Comparison of ENCODE assay signal across 8 mouse cellular contexts in genomic region chr7:24499856-24500577, GRCm38 (mm10). TPM values are rescaled to one million over a fixed set of nuclear protein-coding genes. Genes with fewer than 3 reads are reported as not detected.
DNase-seq lines count a peak whose midpoint lies in the region; ATAC-seq and TF ChIP-seq lines count a peak whose summit lies in the region.

No protein-coding gene starts in this region.

- TF ChIP-seq EP300 in stomach, postnatal 0 days (optimal IDR thresholded peaks at IDR 0.05) = no peak

- H3K4me1 ChIP-seq in lung, embryonic 15.5 days = peaks cover 22% of the 10 kb centered on the region
- no peaks in the 10 kb centered on the region for H3K4me1 ChIP-seq in lung, adult 2 months (ENCODE audit: control insufficient read depth, insufficient read depth, low read length)
- peaks cover 31% of the 10 kb centered on the region for H3K4me1 ChIP-seq in hindbrain, embryonic 13.5 days (replicated peaks)
- H3K4me1 ChIP-seq in stomach, postnatal 0 days (replicated peaks; ENCODE audit: control insufficient read depth, insufficient read depth) = no peaks in the 10 kb centered on the region; the same call in 1 of the 2 replicates

- H3K36me3 ChIP-seq in lung, embryonic 15.5 days = no peaks in the 10 kb centered on the region
- peaks cover 49% of the 10 kb centered on the region for H3K36me3 ChIP-seq in hindbrain, embryonic 13.5 days
- no peaks in the 10 kb centered on the region for H3K36me3 ChIP-seq in stomach, postnatal 0 days (ENCODE audit: control insufficient read depth, insufficient read depth, low read length)

- H3K4me2 ChIP-seq in lung, embryonic 15.5 days = peak overlapping the region; percentile 51
- peak overlapping the region; percentile 37 for H3K4me2 ChIP-seq in hindbrain, embryonic 13.5 days
- peak overlapping the region; percentile 45 for H3K4me2 ChIP-seq in stomach, postnatal 0 days (replicated peaks; ENCODE audit: low read depth)

- H3K27me3 ChIP-seq in lung, embryonic 15.5 days = peaks cover 60% of the 10 kb centered on the region
- no peaks in the 10 kb centered on the region for H3K27me3 ChIP-seq in hindbrain, embryonic 13.5 days
- H3K27me3 ChIP-seq in stomach, postnatal 0 days (ENCODE audit: control insufficient read depth, insufficient read depth, low read length) = no peaks in the 10 kb centered on the region

- H3K27ac ChIP-seq in lung, embryonic 15.5 days = no peak overlapping the region
- H3K27ac ChIP-seq in hindbrain, embryonic 13.5 days = no peak overlapping the region
- no peak overlapping the region for H3K27ac ChIP-seq in stomach, postnatal 0 days (replicated peaks)

- no peak overlapping the region for H3K9ac ChIP-seq in lung, embryonic 15.5 days
- H3K9ac ChIP-seq in hindbrain, embryonic 13.5 days = no peak overlapping the region
- no peak overlapping the region for H3K9ac ChIP-seq in stomach, postnatal 0 days (ENCODE audit: low read length)

- no peak for TF ChIP-seq CTCF in lung, adult 2 months (IDR thresholded peaks at IDR 0.05; ENCODE audit: insufficient read depth, low read length)
- TF ChIP-seq CTCF in stomach, postnatal 0 days (IDR thresholded peaks at IDR 0.05; ENCODE audit: low read depth) = no peak

- TF ChIP-seq POLR2A in lung, adult 2 months (IDR thresholded peaks at IDR 0.05; ENCODE audit: borderline replicate concordance, extremely low read depth, low read depth, low read length) = no peak

- DNase-seq in lung, adult 2 months = no peak
- peak; percentile 25 for DNase-seq in liver
- DNase-seq in stomach, postnatal 0 days (ENCODE audit: low spot score) = peak; percentile 46
- DNase-seq in cerebellum, adult 8-10 months = no peak
- no peak for DNase-seq in layer of hippocampus, adult 11-12 months (ENCODE audit: low spot score)
- no peak for DNase-seq in layer of hippocampus, postnatal 25 days (ENCODE audit: extremely low spot score in 1 of 2, low spot score in 1 of 2)

- peak; percentile 48; the same call in 1 of the 2 replicates for ATAC-seq in lung, embryonic 15.5 days (ENCODE audit: borderline replicate concordance, extremely low read depth, low FRiP score, low TSS enrichment)
- peak; percentile 43; the same call in 1 of the 2 replicates for ATAC-seq in hindbrain, embryonic 13.5 days (ENCODE audit: low FRiP score)
- 0 out of 2 replicates have a peak, but pooled peaks have one; percentile 27 for ATAC-seq in stomach, postnatal 0 days (ENCODE audit: low FRiP score, low TSS enrichment)

- WGBS in lung, embryonic 15.5 days = 10% methylated on average over 43 of the region's 43 CpGs
- WGBS in lung, adult 2 months = 11% methylated on average over 43 of the region's 43 CpGs
- 19% methylated on average over 43 of the region's 43 CpGs for WGBS in hindbrain, embryonic 13.5 days
- WGBS in stomach, postnatal 0 days = 8% methylated on average over 43 of the region's 43 CpGs

- 0 out of 2 replicates have a peak, but pooled peaks cover 3% of the 10 kb centered on the region for H3K9me3 ChIP-seq in lung, embryonic 15.5 days
- no peaks in the 10 kb centered on the region for H3K9me3 ChIP-seq in hindbrain, embryonic 13.5 days
- no peaks in the 10 kb centered on the region for H3K9me3 ChIP-seq in stomach, postnatal 0 days (ENCODE audit: control insufficient read depth, low read length)

- peak overlapping the region; percentile 30 for H3K4me3 ChIP-seq in lung, embryonic 15.5 days
- H3K4me3 ChIP-seq in lung, adult 2 months (replicated peaks; ENCODE audit: extremely low read depth, low read depth, low read length) = no peak overlapping the region
- no peak overlapping the region for H3K4me3 ChIP-seq in hindbrain, embryonic 13.5 days
- peak overlapping the region; percentile 20; the same call in 1 of the 2 replicates for H3K4me3 ChIP-seq in stomach, postnatal 0 days (ENCODE audit: low read depth, low read length)

RNA-seq across cellular contexts. Expression of gene Zfp428, which starts 6.8 kb away (rescaled TPM):
- 42.7 and 47.2 TPM in 2 replicates for polyA plus RNA-seq in lung, embryonic 15.5 days (2015; fragmentation: Nextera tagmentation; extraction: Ambion mirVana)
- polyA plus RNA-seq in lung, adult 2 months (2012; rRNA removed) = 7.1 and 12.1 TPM in 2 replicates
- polyA plus RNA-seq in hindbrain, embryonic 13.5 days (2015; fragmentation: Nextera tagmentation; extraction: Ambion mirVana) = 259 and 270 TPM in 2 replicates
- 13.6 and 15.8 TPM in 2 replicates for polyA plus RNA-seq in stomach, postnatal 0 days (2015; fragmentation: Nextera tagmentation; extraction: Ambion mirVana)
- total RNA-seq in layer of hippocampus, postnatal 25 days (2021) = 10 to 100 TPM; 39.8 to 45.0 TPM

RNA-seq across cellular contexts. Expression of gene AC161166.1, which starts 12.2 kb away (rescaled TPM):
- 0.19 and 0.47 TPM in 2 replicates for polyA plus RNA-seq in lung, embryonic 15.5 days (2015; fragmentation: Nextera tagmentation; extraction: Ambion mirVana)
- polyA plus RNA-seq in lung, adult 2 months (2012; rRNA removed) = not detected in 2 replicates
- 1.1 and 1.6 TPM in 2 replicates for polyA plus RNA-seq in hindbrain, embryonic 13.5 days (2015; fragmentation: Nextera tagmentation; extraction: Ambion mirVana)
- 0.07 and 0.10 TPM in 2 replicates for polyA plus RNA-seq in stomach, postnatal 0 days (2015; fragmentation: Nextera tagmentation; extraction: Ambion mirVana)
- not detected for total RNA-seq in layer of hippocampus, postnatal 25 days (2021)

RNA-seq across cellular contexts. Expression of gene Cadm4, which starts 18.2 kb away (rescaled TPM):
- 2.8 and 3.5 TPM in 2 replicates for polyA plus RNA-seq in lung, embryonic 15.5 days (2015; fragmentation: Nextera tagmentation; extraction: Ambion mirVana)
- 12.3 and 18.6 TPM in 2 replicates for polyA plus RNA-seq in lung, adult 2 months (2012; rRNA removed)
- polyA plus RNA-seq in hindbrain, embryonic 13.5 days (2015; fragmentation: Nextera tagmentation; extraction: Ambion mirVana) = 67.2 and 67.9 TPM in 2 replicates
- polyA plus RNA-seq in stomach, postnatal 0 days (2015; fragmentation: Nextera tagmentation; extraction: Ambion mirVana) = 3.4 and 4.5 TPM in 2 replicates
- total RNA-seq in layer of hippocampus, postnatal 25 days (2021) = 100 to 1,000 TPM; 156 to 179 TPM

RNA-seq across cellular contexts. Expression of gene Irgq, which starts 30.5 kb away (rescaled TPM):
- 7.8 and 7.9 TPM in 2 replicates for polyA plus RNA-seq in lung, embryonic 15.5 days (2015; fragmentation: Nextera tagmentation; extraction: Ambion mirVana)
- polyA plus RNA-seq in lung, adult 2 months (2012; rRNA removed) = 14.7 and 16.5 TPM in 2 replicates
- 21.1 TPM in 2 replicates for polyA plus RNA-seq in hindbrain, embryonic 13.5 days (2015; fragmentation: Nextera tagmentation; extraction: Ambion mirVana)
- polyA plus RNA-seq in stomach, postnatal 0 days (2015; fragmentation: Nextera tagmentation; extraction: Ambion mirVana) = 4.3 and 5.7 TPM in 2 replicates
- total RNA-seq in layer of hippocampus, postnatal 25 days (2021) = 10 to 100 TPM; 69.0 to 71.9 TPM

RNA-seq across cellular contexts. Expression of gene Plaur, which starts 37.7 kb away (rescaled TPM):
- 17.5 and 18.6 TPM in 2 replicates for polyA plus RNA-seq in lung, embryonic 15.5 days (2015; fragmentation: Nextera tagmentation; extraction: Ambion mirVana)
- polyA plus RNA-seq in lung, adult 2 months (2012; rRNA removed) = 65.6 and 88.8 TPM in 2 replicates
- polyA plus RNA-seq in hindbrain, embryonic 13.5 days (2015; fragmentation: Nextera tagmentation; extraction: Ambion mirVana) = 1.2 and 1.6 TPM in 2 replicates
- 26.8 and 28.8 TPM in 2 replicates for polyA plus RNA-seq in stomach, postnatal 0 days (2015; fragmentation: Nextera tagmentation; extraction: Ambion mirVana)
- 1 to 10 TPM in 1 of 2 experiments, under 1 TPM in 1; 0.40 to 1.0 TPM for total RNA-seq in layer of hippocampus, postnatal 25 days (2021)

Comparison
In these comparisons a context has a peak if more than half of its experiments do, and no peak if none do; other contexts are left out.
1. H3K4me3 ChIP-seq: peak in lung, embryonic 15.5 days (single experiment) and stomach, postnatal 0 days (single experiment); none in lung, adult 2 months (single experiment) and hindbrain, embryonic 13.5 days (single experiment).
2. DNase-seq: peak in liver (single experiment) and stomach, postnatal 0 days (single experiment); none in lung, adult 2 months (single experiment), cerebellum, adult 8-10 months (single experiment), layer of hippocampus, adult 11-12 months (single experiment) and layer of hippocampus, postnatal 25 days (0 of 2).
3. Peak in every context shown above with its lines, with median percentiles within 50 percentile points of each other: ATAC-seq and H3K4me2 ChIP-seq.